Mouse (Mus musculus): ENCODE measurements at regions not wholly inside any gene's neighbourhood (a gene's known extent, or its start where the extent isn't known, plus 50 kb on each side); places are given as distances from the start of the nearest gene placed in this dataset.

DNA sequence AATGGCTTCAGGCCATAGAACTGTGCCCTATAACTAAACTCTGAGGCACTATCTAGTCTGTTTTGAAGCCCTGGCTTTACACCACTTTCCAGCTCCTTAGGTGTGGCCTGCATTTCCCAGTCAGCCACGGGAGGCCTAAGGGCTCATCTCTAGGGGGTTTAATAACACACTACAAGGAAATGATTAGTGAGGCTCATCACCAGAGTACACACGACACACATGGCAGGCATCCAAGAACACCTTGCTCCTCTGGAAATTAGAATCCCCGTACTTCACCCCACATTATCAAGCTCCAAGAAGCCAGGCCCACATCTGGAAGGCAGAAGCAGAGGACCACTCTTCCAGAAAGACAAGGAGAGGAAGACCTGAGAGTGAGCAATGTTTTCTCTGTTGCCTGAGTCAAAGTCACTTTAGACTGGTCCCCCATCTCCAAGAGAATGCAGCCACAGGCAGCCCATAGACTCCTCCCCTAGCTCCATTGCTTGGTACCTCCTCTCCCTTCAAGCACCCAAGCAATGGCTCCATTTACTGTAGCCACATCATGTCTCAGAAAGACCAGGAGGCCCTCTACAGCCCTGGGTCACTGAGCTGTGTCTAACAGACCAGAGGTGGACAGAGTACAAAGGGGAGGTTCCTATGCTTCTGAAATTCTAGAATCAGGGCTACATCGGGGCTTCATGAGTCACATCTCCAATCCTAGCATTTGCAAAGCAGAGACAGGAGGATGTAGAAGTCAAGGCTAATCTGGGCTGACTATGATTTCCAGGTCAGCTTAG is 204.0 kb upstream of the Spdye4c start:
- no peaks in the 10 kb centered on the region for H3K9me3 ChIP-seq (replicated peaks; ENCODE audit: control insufficient read depth, low read length)
- no peak for ATAC-seq (replicated peaks; ENCODE audit: insufficient number of reproducible peaks, low FRiP score, low TSS enrichment)
- no peaks in the 10 kb centered on the region for H3K27me3 ChIP-seq (ENCODE audit: control insufficient read depth, insufficient read depth, low read length)
- H3K4me2 ChIP-seq, result no peak overlapping the region
- H3K4me1 ChIP-seq (ENCODE audit: control insufficient read depth, insufficient read depth, low read length), result peaks cover 23% of the 10 kb centered on the region
- 65% methylated on average over 4 of the region's 4 CpGs for WGBS (ENCODE audit: insufficient replicate concordance)
- H3K4me3 ChIP-seq (ENCODE audit: low read depth, low read length), result no peak overlapping the region
- H3K27ac ChIP-seq (ENCODE audit: low read depth, low read length), result no peak overlapping the region
- H3K36me3 ChIP-seq (ENCODE audit: control insufficient read depth, insufficient read depth, low read length), result no peaks in the 10 kb centered on the region
- H3K9ac ChIP-seq (ENCODE audit: low read depth, low read length), result no peak overlapping the region

DNA sequence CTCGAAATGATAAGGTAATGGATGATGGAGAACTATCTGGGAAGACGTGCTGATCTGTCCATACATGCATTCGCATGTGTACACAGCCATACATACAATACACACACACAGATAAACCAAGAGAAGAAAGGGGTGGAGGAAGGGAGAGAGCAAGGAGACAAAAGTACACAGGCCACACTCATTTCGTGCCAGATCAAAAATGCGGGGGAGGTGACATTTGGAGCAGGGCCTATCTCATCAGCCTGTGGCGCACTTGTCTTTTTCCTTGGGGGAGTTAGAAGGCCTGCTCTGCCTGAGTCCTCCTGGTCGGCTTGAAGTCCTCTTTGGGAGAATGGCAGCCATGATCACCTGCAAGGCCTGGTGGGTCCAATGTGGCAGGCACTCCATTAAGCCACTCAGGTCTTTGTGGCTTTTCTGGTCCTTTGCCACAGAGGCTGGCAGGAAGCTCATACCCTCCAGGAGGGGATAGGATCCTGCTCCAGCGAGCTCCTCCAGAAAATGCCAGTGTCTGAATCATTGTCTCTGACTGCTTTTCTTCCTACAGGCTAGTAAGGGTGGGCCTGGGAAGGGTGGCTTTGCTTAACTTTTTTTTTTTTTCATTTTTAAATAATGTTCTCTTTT is 203.0 kb upstream of the Spdye4c start:
- H3K27ac ChIP-seq (ENCODE audit: low read depth, low read length), result no peak overlapping the region
- no peaks in the 10 kb centered on the region for H3K36me3 ChIP-seq (ENCODE audit: control insufficient read depth, insufficient read depth, low read length)
- ATAC-seq (replicated peaks; ENCODE audit: insufficient number of reproducible peaks, low FRiP score, low TSS enrichment), result no peak
- H3K4me1 ChIP-seq (ENCODE audit: control insufficient read depth, insufficient read depth, low read length), result peaks cover 27% of the 10 kb centered on the region
- WGBS (ENCODE audit: insufficient replicate concordance), result 61% methylated on average over 8 of the region's 8 CpGs
- no peak overlapping the region for H3K4me3 ChIP-seq (ENCODE audit: low read depth, low read length)
- H3K9ac ChIP-seq (ENCODE audit: low read depth, low read length), result no peak overlapping the region
- H3K27me3 ChIP-seq (ENCODE audit: control insufficient read depth, insufficient read depth, low read length), result no peaks in the 10 kb centered on the region
- H3K4me2 ChIP-seq, result no peak overlapping the region
- no peaks in the 10 kb centered on the region for H3K9me3 ChIP-seq (replicated peaks; ENCODE audit: control insufficient read depth, low read length)

DNA sequence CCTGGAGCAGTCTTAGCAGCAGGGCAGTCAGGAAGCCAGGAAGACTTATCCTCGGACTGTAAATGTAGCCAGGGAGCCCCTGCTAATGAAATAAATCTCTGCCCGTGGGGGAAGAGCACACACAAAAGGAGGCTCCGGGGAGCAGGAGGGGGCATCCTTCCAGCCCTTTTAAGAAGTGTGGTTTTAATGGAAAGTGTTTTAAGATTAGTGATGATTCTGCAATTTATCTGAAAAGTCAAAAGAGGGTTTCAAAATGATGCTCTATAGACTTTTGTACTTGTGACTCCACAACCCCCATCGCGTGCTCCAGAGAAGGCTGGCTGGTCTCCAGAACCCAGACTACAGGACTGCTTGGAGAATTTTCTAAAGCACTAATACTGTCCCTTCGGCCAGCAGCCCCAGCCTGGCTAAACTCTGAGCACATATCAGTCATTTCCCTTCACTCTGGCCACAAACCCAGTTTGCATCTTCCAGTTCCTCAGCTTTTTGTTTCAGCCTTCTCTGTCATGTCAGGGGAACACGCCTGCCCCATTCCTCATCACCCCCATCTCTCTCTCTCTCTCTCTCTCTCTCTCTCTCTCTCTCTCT is 202.0 kb upstream of the Spdye4c start:
- Histone ChIP-seq H3K4me2 (no peak overlapping the region), H3K4me1 (ENCODE audit: control insufficient read depth, insufficient read depth, low read length) (peaks cover 32% of the 10 kb centered on the region), H3K27me3 (ENCODE audit: control insufficient read depth, insufficient read depth, low read length) (no peaks in the 10 kb centered on the region), H3K9ac (ENCODE audit: low read depth, low read length) (no peak overlapping the region), H3K27ac (ENCODE audit: low read depth, low read length) (no peak overlapping the region), H3K4me3 (ENCODE audit: low read depth, low read length) (no peak overlapping the region), H3K36me3 (ENCODE audit: control insufficient read depth, insufficient read depth, low read length) (no peaks in the 10 kb centered on the region), H3K9me3 (replicated peaks; ENCODE audit: control insufficient read depth, low read length) (no peaks in the 10 kb centered on the region)
- ATAC-seq (replicated peaks; ENCODE audit: insufficient number of reproducible peaks, low FRiP score, low TSS enrichment), result no peak
- 38% methylated on average over 7 of the region's 7 CpGs for WGBS (ENCODE audit: insufficient replicate concordance)

DNA sequence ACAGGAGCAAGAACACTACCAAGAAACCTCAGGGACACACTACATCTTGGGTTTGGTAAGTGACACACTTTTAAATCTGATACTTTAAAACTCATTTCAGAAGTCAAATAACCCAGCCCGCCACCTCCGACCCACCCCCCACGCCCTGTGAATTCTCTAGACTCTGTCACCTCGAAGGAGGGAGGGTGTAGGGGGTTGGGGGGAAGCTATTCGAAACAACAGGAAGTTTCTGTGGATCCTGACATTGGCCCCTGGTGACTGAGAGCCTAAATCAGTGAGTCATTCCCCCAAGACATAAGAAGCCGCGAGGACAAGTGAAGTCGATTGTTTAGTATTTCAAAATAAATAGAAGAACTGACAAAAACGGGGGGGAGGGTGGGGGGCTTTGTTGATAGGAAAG is 198.7 kb upstream of the Spdye4c start:
- Histone ChIP-seq H3K4me2 (peak overlapping the region; percentile 48), H3K27me3 (ENCODE audit: control insufficient read depth, insufficient read depth, low read length) (no peaks in the 10 kb centered on the region), H3K27ac (ENCODE audit: low read depth, low read length) (no peak overlapping the region), H3K9ac (ENCODE audit: low read depth, low read length) (no peak overlapping the region), H3K9me3 (replicated peaks; ENCODE audit: control insufficient read depth, low read length) (no peaks in the 10 kb centered on the region), H3K36me3 (ENCODE audit: control insufficient read depth, insufficient read depth, low read length) (no peaks in the 10 kb centered on the region), H3K4me3 (ENCODE audit: low read depth, low read length) (no peak overlapping the region), H3K4me1 (ENCODE audit: control insufficient read depth, insufficient read depth, low read length) (peaks cover 39% of the 10 kb centered on the region)
- WGBS (ENCODE audit: insufficient replicate concordance), result 9% methylated on average over 9 of the region's 9 CpGs
- no peak for ATAC-seq (replicated peaks; ENCODE audit: insufficient number of reproducible peaks, low FRiP score, low TSS enrichment)

DNA sequence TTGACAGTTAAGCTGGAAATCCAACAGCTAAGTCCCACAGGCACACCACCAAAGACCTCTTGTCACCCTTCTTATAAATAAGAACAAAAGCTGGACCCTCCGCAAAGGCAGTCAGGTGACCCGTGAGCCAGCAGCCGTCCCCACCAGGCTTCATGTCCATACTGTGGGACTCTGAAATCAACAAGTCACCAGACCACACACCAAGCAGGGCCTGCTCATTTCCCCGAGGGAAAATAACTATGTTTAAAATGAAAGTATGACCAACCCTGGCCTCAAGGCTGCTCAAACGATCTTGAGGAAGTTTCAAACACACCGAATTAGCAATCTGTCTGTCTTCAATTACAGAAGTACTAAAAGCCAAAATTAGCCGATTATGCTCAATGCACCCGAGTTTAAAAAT is 197.6 kb upstream of the Spdye4c start:
- no peaks in the 10 kb centered on the region for H3K27me3 ChIP-seq (ENCODE audit: control insufficient read depth, insufficient read depth, low read length)
- H3K27ac ChIP-seq (ENCODE audit: low read depth, low read length), result no peak overlapping the region
- H3K36me3 ChIP-seq (ENCODE audit: control insufficient read depth, insufficient read depth, low read length), result no peaks in the 10 kb centered on the region
- no peak overlapping the region for H3K4me3 ChIP-seq (ENCODE audit: low read depth, low read length)
- peaks cover 34% of the 10 kb centered on the region for H3K4me1 ChIP-seq (ENCODE audit: control insufficient read depth, insufficient read depth, low read length)
- 52% methylated on average over 8 of the region's 8 CpGs for WGBS (ENCODE audit: insufficient replicate concordance)
- no peak overlapping the region for H3K4me2 ChIP-seq
- no peaks in the 10 kb centered on the region for H3K9me3 ChIP-seq (replicated peaks; ENCODE audit: control insufficient read depth, low read length)
- ATAC-seq (replicated peaks; ENCODE audit: insufficient number of reproducible peaks, low FRiP score, low TSS enrichment), result no peak
- no peak overlapping the region for H3K9ac ChIP-seq (ENCODE audit: low read depth, low read length)

DNA sequence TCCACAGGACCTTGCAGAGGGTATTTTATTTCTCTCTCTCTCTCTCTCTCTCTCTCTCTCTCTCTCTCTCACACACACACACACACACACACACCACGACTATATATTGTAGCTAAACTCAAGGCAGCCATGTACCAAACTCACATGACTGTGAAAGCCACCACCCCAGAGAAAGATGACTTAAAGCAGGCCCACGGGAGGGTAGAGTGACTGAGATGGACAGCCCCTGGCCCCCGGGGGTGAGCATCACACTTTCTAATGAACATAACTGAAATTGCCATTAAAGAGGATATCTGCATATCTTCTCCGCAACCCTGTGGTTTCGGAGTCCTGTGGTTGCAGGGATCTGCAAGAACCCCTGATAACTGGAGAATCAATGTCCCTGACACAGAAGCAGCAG is 197.1 kb upstream of the Spdye4c start:
- WGBS (ENCODE audit: insufficient replicate concordance), result 69% methylated on average over 5 of the region's 5 CpGs
- Histone ChIP-seq H3K9me3 (replicated peaks; ENCODE audit: control insufficient read depth, low read length) (no peaks in the 10 kb centered on the region), H3K4me1 (ENCODE audit: control insufficient read depth, insufficient read depth, low read length) (peaks cover 34% of the 10 kb centered on the region), H3K36me3 (ENCODE audit: control insufficient read depth, insufficient read depth, low read length) (no peaks in the 10 kb centered on the region), H3K27me3 (ENCODE audit: control insufficient read depth, insufficient read depth, low read length) (no peaks in the 10 kb centered on the region), H3K27ac (ENCODE audit: low read depth, low read length) (no peak overlapping the region), H3K4me3 (ENCODE audit: low read depth, low read length) (no peak overlapping the region), H3K4me2 (no peak overlapping the region), H3K9ac (ENCODE audit: low read depth, low read length) (no peak overlapping the region)
- ATAC-seq (replicated peaks; ENCODE audit: insufficient number of reproducible peaks, low FRiP score, low TSS enrichment), result no peak

DNA sequence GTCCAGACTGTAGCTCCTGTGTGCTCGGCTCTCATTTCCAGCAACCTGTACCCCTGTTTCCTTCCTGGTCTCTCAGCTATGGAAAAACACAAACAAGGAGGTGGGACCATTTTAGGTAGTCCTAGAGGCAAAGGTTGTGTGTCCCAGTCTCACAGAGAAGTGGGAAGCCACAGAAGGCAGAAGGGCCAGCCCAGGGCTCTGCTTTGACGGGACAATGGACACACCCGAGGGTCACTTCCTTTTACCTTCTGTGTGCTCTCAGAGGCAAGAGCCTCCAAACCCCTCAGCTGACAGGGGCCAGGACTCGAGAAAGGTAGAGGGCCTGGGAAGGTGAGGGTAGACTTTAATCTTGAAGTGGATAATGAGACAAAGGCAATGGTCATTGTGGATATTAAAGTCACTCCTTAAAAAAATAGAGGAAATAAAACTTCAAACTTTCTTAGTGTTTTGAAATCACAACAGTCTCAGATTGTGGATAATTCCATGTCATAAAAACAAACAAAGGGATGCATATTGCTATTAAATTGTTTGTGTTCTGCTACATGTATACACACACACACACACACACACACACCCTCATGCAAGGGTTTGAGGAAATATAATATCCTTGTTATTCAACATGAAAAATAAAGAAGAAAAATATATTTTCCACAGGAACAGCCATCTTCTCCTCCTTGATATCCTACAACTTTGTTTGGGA is 195.6 kb upstream of the Spdye4c start:
- Histone ChIP-seq H3K4me2 (no peak overlapping the region), H3K27me3 (ENCODE audit: control insufficient read depth, insufficient read depth, low read length) (no peaks in the 10 kb centered on the region), H3K36me3 (ENCODE audit: control insufficient read depth, insufficient read depth, low read length) (no peaks in the 10 kb centered on the region), H3K4me1 (ENCODE audit: control insufficient read depth, insufficient read depth, low read length) (peaks cover 25% of the 10 kb centered on the region), H3K27ac (ENCODE audit: low read depth, low read length) (no peak overlapping the region), H3K4me3 (ENCODE audit: low read depth, low read length) (no peak overlapping the region), H3K9me3 (replicated peaks; ENCODE audit: control insufficient read depth, low read length) (no peaks in the 10 kb centered on the region), H3K9ac (ENCODE audit: low read depth, low read length) (peak overlapping the region; percentile 47; the same call in 1 of the 2 replicates)
- 40% methylated on average over 4 of the region's 4 CpGs for WGBS (ENCODE audit: insufficient replicate concordance)
- no peak for ATAC-seq (replicated peaks; ENCODE audit: insufficient number of reproducible peaks, low FRiP score, low TSS enrichment)

DNA sequence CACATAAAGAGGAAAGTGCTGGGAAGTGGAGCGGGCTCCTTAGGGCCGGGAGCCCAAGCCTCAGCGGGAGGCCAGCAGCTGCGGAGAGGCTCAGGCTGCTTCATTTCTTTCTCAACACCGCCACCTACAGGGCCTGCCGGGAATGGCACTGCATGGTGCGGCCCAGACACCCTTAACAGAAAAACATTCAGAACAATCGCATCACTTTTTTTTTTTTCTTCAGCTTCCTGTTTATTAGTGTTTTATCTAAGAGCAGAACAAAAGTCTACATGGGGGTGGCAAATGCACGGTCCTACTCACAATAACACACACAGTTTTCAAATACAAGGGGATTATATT is 195.0 kb upstream of the Spdye4c start:
- Histone ChIP-seq H3K4me1 (ENCODE audit: control insufficient read depth, insufficient read depth, low read length) (peaks cover 25% of the 10 kb centered on the region), H3K9me3 (replicated peaks; ENCODE audit: control insufficient read depth, low read length) (no peaks in the 10 kb centered on the region), H3K36me3 (ENCODE audit: control insufficient read depth, insufficient read depth, low read length) (no peaks in the 10 kb centered on the region), H3K27ac (ENCODE audit: low read depth, low read length) (no peak overlapping the region), H3K9ac (ENCODE audit: low read depth, low read length) (no peak overlapping the region), H3K4me3 (ENCODE audit: low read depth, low read length) (no peak overlapping the region), H3K4me2 (no peak overlapping the region), H3K27me3 (ENCODE audit: control insufficient read depth, insufficient read depth, low read length) (no peaks in the 10 kb centered on the region)
- peak; percentile 60; the same call in 1 of the 2 replicates for ATAC-seq (replicated peaks; ENCODE audit: insufficient number of reproducible peaks, low FRiP score, low TSS enrichment)
- WGBS (ENCODE audit: insufficient replicate concordance), result 4% methylated on average over 9 of the region's 9 CpGs
